1 mouse cellular context compared by ENCODE assay signal in the genomic region with DNA sequence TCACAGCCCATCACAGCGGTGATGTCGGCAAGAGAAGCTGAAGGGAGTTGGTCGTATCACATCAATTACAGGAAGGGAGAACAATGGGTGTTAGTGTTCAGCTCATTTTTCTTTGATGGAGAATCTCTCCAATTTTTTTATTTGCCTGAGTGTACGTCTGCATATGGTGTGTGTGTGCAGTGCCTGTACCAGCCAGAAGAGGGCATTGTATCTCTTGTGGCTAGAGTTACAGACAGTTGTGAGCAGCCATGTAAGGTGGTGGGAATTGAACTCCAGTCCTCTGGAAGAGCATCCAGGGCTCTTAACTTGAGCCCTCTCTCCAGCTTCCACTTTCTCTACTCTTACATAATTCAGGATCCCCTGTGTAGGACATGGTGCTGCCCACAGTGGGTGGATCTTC.
TF ChIP-seq lines count a peak whose summit lies in the region.

No protein-coding gene starts in this region.

TF ChIP-seq in CH12.LX, 34 proteins besides CTCF, POLR2A, EP300 and RAD21 (continued from another document):
- no peak for TF ChIP-seq RCOR1 (conservative IDR thresholded peaks at IDR 0.05; ENCODE audit: low read depth, low read length)
